Mouse (Mus musculus) liver, postnatal 0 days (tissue): ENCODE data around the gene Mrvi1.

Experiments
- CTCF ChIP-seq: sonication (generic); IDR thresholded peaks from 2 replicates; pipeline ENCODE4 v1.5.1; 2016; ENCODE audit warnings: antibody characterized with exemption, low read depth
- EP300 ChIP-seq: IDR thresholded peaks from 2 replicates; pipeline ENCODE4 v1.6.1; 2016; ENCODE audit warnings: antibody characterized with exemption, low read depth, mild to moderate bottlenecking

- TF ChIP-seq CTCF (no peak), EP300 (no peak)
These were observed 87.6 kb downstream of the Mrvi1 start for GRCm38 (mm10) chr7:110894673-110895072.
